Mouse (Mus musculus): ENCODE data around the gene Cactin.
A peak's percentile ranks its signal among the peaks of the same experiment; 100 is the strongest.

DNA sequence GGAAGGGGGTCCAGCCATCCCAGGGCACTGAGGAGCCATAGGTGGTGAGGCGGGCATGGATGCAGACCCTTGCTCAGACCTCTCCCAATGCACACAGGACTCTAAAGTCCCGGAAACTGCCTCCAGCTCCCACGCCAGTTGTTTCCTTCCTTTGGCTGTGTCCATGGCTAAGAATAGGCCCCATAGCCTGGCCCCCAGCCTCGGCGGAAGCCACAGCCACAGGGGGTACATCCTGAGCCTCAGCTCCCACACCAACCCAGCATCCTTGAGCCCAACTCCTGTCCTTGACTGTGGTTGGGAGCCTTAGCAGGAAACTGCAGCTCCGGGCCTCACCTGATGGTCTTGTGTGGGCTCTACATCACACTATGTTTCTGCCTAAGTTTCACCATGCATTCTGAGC, 6.0 kb downstream of the Cactin start:
- no peak for TF ChIP-seq CTCF (IDR thresholded peaks at IDR 0.05; ENCODE audit: low read depth)
- TF ChIP-seq EP300 (IDR thresholded peaks at IDR 0.05; ENCODE audit: low read depth), result peak; percentile 92

Measured in heart, postnatal 0 days (tissue).